Mouse (Mus musculus): ENCODE measurements at regions not wholly inside any gene's neighbourhood (a gene's known extent, or its start where the extent isn't known, plus 50 kb on each side); places are given as distances from the start of the nearest gene placed in this dataset.

GRCm38 (mm10) chr15:52095629-52096190 is 1789.0 kb upstream of the Gm7489 start:
- DNase-seq (ENCODE audit: extremely low spot score, low read depth, low spot score): no peak

- no peak for DNase-seq (ENCODE audit: extremely low spot score, low read depth, low spot score)
These were observed 1775.9 kb upstream of the Gm7489 start for GRCm38 (mm10) chr15:52108761-52109160.

GRCm38 (mm10) chr15:52114368-52115036 is 1770.2 kb upstream of the Gm7489 start:
- DNase-seq (ENCODE audit: extremely low spot score, low read depth, low spot score): no peak

- no peak for DNase-seq (ENCODE audit: extremely low spot score, low read depth, low spot score)
These were observed 1748.0 kb upstream of the Gm7489 start for GRCm38 (mm10) chr15:52136693-52137092.

GRCm38 (mm10) chr15:52153421-52153820 is 1731.3 kb upstream of the Gm7489 start:
- DNase-seq (ENCODE audit: extremely low spot score, low read depth, low spot score): no peak

GRCm38 (mm10) chr15:52155784-52156183 is 1728.9 kb upstream of the Gm7489 start:
- no peak for DNase-seq (ENCODE audit: extremely low spot score, low read depth, low spot score)

- no peak for DNase-seq (ENCODE audit: extremely low spot score, low read depth, low spot score)
These were observed 1727.9 kb upstream of the Gm7489 start for GRCm38 (mm10) chr15:52156779-52157178.

- peak; percentile 37 for DNase-seq (ENCODE audit: extremely low spot score, low read depth, low spot score)
These were observed 1724.3 kb upstream of the Gm7489 start for GRCm38 (mm10) chr15:52160181-52161088.

- DNase-seq (ENCODE audit: extremely low spot score, low read depth, low spot score): no peak
These were observed 1723.6 kb upstream of the Gm7489 start for GRCm38 (mm10) chr15:52161089-52161442.

GRCm38 (mm10) chr15:52161568-52162316 is 1723.0 kb upstream of the Gm7489 start:
- DNase-seq (ENCODE audit: extremely low spot score, low read depth, low spot score): no peak

GRCm38 (mm10) chr15:52166144-52166543 is 1718.6 kb upstream of the Gm7489 start:
- no peak for DNase-seq (ENCODE audit: extremely low spot score, low read depth, low spot score)

- DNase-seq (ENCODE audit: extremely low spot score, low read depth, low spot score): no peak
These were observed 1717.9 kb upstream of the Gm7489 start for GRCm38 (mm10) chr15:52166595-52167443.

- no peak for DNase-seq (ENCODE audit: extremely low spot score, low read depth, low spot score)
These were observed 1716.9 kb upstream of the Gm7489 start for GRCm38 (mm10) chr15:52167811-52168210.

GRCm38 (mm10) chr15:52176951-52177350 is 1707.8 kb upstream of the Gm7489 start:
- DNase-seq (ENCODE audit: extremely low spot score, low read depth, low spot score): no peak

GRCm38 (mm10) chr15:52178668-52179067 is 1706.0 kb upstream of the Gm7489 start:
- no peak for DNase-seq (ENCODE audit: extremely low spot score, low read depth, low spot score)

- no peak for DNase-seq (ENCODE audit: extremely low spot score, low read depth, low spot score)
These were observed 1705.3 kb upstream of the Gm7489 start for GRCm38 (mm10) chr15:52179379-52179778.

- DNase-seq (ENCODE audit: extremely low spot score, low read depth, low spot score): no peak
These were observed 1693.5 kb upstream of the Gm7489 start for GRCm38 (mm10) chr15:52191176-52191575.

GRCm38 (mm10) chr15:52207271-52207670 is 1677.4 kb upstream of the Gm7489 start:
- no peak for DNase-seq (ENCODE audit: extremely low spot score, low read depth, low spot score)

GRCm38 (mm10) chr15:52232442-52232841 is 1652.3 kb upstream of the Gm7489 start:
- no peak for DNase-seq (ENCODE audit: extremely low spot score, low read depth, low spot score)

GRCm38 (mm10) chr15:52236220-52236619 is 1648.5 kb upstream of the Gm7489 start:
- DNase-seq (ENCODE audit: extremely low spot score, low read depth, low spot score): no peak
